Mouse (Mus musculus) neutrophil, adult 65 days (primary cell): ENCODE measurements around the gene Ugt2a2. TPM values are rescaled to one million over a fixed set of nuclear protein-coding genes. Genes with fewer than 3 reads are reported as not detected.

ENCODE experiments used
- total RNA-seq: library from RNA; stranded (reverse); gene quantifications from 2 replicates; pipeline ENCODE4 v1.2.4, GENCODE M21; 2023

Ugt2a2 gene
- not detected in 2 replicates for total RNA-seq

GRCm38 (mm10) chr5:87482160-87482559 lies at the start of gene Ugt2a2:
Ugt2a2 (minus strand) TSS chr5:87482260.

GRCm38 (mm10) chr5:87490771-87491170 lies 8.7 kb upstream of the Ugt2a2 start, which contains the start of gene Ugt2a1:
Ugt2a1 (minus strand) TSS chr5:87490871.

GRCm38 (mm10) chr5:87486706-87487105 lies 4.6 kb upstream of the Ugt2a2 start, which contains the start of gene Gm43638:
Gm43638 (minus strand) TSS chr5:87486806.

GRCm38 (mm10) chr5:87424041-87424440 lies 58.0 kb downstream of the Ugt2a2 start, which contains the start of gene Ugt2b38:
Ugt2b38 (minus strand) TSS chr5:87424203.

Other genes starting within 250 kb of the Ugt2a2 start
- not detected in 2 replicates for gene Ugt2b37, start 227.5 kb downstream of the Ugt2a2 start, total RNA-seq
- not detected in 2 replicates for gene Ugt2a3, start 145.1 kb downstream of the Ugt2a2 start, total RNA-seq
- not detected in 2 replicates for gene Ugt2b38, start 58.1 kb downstream of the Ugt2a2 start, total RNA-seq
- not detected in 2 replicates for gene Gm43638, start 4.5 kb upstream of the Ugt2a2 start, total RNA-seq
- gene Ugt2a1, start 8.6 kb upstream of the Ugt2a2 start, total RNA-seq = not detected in 2 replicates
- gene Sult1b1, start 55.9 kb upstream of the Ugt2a2 start, total RNA-seq = not detected in 2 replicates
- not detected in 2 replicates for gene Sult1d1, start 86.8 kb upstream of the Ugt2a2 start, total RNA-seq
- not detected in 2 replicates for gene Sult1e1, start 109.3 kb upstream of the Ugt2a2 start, total RNA-seq
- not detected in 2 replicates for gene Csn1s1, start 183.9 kb upstream of the Ugt2a2 start, total RNA-seq
- gene Csn2, start 217.4 kb upstream of the Ugt2a2 start, total RNA-seq = not detected in 2 replicates